Mouse (Mus musculus) cerebral cortex, adult 2 months (tissue): ENCODE data around the gene Nkd1.

ENCODE experiments used
- WGBS: fragments of 180-500 bp; shearing (Covaris S2); methylation state at CpG from one replicate; pipeline ENCODE4 v1.1.7; 2018; 5-methylcytosine and 5-hydroxymethylcytosine counted together

Gene Nkd1

DNA sequence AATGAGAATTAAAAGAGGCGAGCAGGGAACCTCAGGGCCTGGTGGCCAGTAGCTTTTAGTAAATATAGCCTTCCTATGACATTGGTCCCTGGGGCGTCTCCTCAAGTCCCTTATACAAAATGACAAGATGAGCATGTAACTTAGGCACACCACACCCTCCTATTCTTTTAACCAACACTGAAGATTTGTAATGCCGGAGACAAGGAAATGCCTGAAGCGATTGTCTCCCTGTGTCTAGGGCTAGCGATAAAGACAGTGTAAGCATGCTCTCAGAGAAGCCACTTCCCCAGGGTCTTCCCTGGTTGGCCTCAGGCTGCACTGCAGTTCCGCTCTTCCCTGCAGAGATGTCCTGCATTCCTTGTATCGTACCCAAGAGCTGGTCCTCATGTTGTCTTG, 17.8 kb downstream of the Nkd1 start:
- WGBS, result 93% methylated on average over 7 of the region's 7 CpGs

DNA sequence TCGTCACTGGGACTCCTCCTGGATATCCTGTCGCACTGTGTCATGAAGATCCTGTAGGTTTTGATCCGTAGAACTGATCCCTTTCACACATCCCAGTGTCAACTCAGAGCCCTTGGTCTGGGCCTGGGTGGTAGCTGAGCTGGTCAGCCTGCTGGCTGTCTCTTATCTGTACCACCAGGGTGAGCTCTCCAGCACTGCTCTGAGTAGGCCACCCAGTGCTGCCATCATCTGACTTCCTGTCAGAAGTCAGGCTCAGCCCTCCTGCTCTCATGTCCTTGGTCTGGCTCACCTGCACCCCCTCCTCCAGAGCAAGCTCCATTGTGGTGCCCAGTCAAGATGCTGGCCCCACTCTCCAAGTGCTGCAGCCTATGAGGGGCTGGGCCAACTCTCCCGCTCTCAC, 18.8 kb downstream of the Nkd1 start:
- WGBS, result 88% methylated on average over 4 of the region's 4 CpGs

DNA sequence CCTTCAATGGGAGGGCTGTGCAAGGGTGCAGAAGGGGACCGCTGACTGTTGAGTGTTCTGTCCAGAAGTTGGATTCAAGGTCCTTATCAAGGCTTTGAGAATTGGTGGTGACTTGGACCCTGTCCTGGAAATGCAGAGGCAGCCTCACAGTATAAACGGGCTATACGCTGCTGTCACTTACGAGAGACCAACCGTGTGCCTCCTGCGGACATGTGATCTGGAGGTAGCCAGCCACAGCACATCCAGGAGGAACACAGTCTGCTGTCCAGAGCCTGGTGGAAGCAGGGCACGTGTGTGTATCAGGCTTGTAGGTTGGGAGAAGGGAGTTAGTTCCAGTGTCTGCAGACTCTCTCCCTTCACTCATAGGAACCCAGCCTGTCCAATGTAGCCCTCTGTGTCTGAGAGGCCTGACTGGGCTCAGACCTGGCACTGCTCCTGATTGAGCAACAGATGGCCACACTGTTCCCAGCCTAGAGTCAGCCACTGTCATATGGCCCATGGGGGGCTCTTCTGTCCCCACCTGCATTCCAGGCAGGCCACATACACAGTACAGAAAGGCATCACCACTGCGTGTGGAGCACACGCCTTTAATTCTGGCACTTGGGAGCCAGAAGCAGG, 21.6 kb downstream of the Nkd1 start:
- 89% methylated on average over 9 of the region's 9 CpGs for WGBS

DNA sequence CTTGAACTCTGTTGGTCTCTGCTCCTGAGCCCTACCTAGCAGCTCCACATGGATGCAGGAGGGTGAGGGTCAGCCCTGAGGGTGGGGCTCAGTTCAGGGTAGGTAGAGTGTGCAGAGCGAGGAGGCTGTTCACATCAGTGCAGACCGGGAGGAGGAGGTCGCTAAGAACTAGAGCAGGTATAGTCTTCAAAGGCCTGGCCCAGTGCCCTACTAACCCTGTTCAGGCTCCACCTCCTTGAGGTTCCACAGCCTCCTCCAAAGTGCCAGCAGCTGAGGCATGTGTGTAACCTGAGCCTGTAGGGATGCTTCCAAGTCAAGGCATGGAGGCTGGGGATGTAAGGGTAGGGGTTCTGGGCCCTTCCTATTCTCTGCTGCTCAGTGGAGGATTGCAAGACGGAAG, 23.5 kb downstream of the Nkd1 start:
- 89% methylated on average over 4 of the region's 4 CpGs for WGBS

DNA sequence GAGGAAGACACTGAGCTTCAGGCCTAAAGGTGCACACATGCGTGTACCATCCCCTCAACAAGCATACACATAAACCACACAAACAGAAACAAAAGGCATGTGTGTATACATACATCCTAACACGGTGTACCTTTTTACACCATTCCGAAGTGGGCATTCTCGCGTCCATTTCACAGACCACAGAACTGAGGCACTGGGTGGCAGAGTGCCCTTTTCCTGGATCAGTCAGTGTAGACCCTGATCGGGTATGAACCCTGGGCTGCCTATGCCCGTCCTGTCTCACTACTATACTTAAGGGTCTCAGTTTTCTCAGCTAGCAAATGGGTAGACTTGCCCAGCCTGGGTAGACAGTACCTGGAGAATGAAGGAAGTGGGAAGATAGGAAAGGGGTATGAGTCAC, 24.3 kb downstream of the Nkd1 start:
- WGBS, result 98% methylated on average over 7 of the region's 7 CpGs

DNA sequence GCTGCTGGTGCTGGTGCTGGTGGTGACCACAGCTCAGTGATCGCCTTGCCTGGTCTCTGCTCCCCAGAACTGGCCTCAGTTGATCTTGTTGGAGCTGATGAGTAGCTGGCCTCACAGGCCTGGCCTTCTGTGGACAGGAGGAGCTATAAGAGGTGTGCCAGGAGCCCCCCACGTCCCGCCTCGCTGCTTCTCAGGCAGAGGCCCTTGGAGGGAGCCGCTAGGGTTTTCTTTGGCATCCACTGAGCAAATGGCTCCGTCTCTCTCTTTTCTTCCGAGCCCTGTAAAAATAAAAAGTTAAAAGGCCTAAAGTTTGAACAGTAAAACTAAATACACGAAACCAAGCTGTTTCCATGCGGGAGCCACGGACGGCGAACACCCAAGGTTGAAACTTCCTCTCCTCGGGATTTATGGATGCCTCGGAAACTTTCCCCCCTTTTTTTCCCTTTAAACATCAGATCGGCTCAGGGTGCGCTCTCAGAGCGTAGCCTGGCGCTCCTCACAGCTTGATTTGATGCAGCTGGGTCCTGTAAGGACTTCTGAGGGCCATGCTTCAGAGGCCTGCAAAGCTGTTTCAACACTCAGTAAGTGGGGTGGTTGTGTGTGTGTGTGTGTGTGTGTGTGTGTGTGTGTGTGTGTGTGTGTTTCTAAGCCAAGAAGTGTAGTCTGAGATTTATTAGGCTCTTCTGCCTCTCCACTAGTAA, 25.0 kb downstream of the Nkd1 start:
- 87% methylated on average over 18 of the region's 18 CpGs for WGBS

DNA sequence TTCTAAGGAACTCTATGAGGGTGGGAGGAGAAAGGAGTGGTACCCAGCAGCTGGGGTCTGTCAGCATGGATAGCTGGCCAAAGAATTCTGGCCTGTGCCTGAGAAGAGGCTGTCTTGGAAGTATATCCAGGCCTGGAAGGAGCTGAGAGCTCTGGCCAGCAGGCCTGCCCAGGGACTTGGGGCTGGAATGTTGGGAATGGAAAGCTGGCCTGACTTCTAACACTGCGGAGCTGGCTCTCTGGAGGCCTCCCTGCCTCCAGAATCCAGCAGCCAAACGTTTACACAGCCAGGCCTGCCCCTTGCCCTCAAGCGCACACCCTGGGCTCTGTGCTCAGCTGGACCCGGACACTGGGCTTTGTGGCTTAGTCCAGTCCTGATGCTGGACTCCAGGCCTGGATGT, 34.5 kb downstream of the Nkd1 start:
- WGBS, result 84% methylated on average over 4 of the region's 4 CpGs

DNA sequence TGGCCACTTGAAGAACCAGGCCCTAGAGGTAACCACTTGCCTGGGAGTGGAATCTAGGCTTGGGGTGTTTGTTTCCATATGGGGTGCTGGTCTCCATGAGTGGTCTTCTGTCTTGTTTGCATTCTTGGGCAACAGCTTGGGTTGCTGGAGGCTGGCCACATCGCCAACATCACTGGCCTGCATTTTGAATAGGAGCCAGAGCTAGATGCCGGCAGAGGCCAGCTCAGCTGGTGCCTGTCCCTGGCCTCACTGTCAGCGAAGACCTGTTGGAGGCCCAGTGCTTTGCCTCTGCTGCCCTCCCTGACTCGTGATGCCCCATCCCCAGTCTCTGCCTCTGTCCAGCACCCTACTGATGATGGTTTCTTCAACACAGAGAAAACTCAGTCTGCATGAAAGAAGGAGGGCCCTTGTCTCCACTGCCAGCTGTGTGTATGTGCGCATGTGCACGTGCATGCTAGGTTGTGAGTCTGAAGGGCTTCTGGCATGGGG, 38.9 kb downstream of the Nkd1 start:
- 65% methylated on average over 6 of the region's 6 CpGs for WGBS

DNA sequence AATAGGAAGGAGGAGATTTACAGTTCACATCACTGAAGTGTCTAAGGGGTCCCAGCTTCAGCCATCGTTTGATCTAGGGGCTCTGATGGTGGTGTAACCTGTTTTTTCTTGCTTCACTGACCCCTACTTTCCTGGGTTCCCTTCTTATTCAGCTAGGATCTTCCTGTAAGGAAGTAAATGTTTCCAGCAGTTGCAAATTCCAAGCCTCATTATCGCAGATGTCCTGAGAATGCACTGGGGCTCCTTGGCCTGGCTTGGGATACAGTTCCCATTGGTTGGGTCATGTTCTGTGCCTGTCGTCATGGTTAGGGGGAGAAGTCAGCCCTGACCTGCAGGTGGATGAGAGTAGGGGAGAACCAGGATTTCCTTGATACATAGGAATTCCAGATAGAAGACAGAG, 40.2 kb downstream of the Nkd1 start:
- 70% methylated on average over 3 of the region's 3 CpGs for WGBS

DNA sequence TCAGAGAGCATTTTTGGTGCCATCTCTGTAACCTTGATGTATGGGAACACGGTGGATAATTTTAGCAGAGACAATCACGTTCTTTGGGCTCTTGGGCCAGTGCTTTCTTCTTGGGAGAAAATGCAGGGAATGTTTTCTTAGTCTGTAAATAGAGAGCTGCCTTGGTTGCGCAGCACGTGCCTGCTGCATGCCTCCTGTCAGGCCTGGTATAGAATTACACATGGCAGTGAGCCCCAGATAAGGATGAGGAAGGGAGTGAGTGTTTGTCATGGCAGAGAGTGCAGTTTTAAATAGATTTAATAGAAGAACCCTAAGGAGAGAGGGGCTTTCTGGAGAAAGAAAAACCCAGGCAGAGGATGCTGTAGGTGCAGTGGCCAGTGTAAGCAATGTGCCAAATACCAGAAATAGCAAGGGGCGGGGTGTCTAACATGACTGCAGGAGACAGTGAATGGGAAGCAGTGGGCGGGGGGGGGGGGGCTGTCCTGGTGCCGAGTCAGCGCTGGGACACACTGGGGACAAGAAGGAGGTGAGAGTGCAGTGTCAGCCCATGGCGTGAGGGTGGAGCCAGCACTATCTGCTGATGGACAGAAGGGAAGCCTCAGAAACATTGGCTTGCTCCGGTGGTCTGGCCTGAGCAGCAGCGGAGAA, 43.2 kb downstream of the Nkd1 start:
- 52% methylated on average over 11 of the region's 11 CpGs for WGBS

DNA sequence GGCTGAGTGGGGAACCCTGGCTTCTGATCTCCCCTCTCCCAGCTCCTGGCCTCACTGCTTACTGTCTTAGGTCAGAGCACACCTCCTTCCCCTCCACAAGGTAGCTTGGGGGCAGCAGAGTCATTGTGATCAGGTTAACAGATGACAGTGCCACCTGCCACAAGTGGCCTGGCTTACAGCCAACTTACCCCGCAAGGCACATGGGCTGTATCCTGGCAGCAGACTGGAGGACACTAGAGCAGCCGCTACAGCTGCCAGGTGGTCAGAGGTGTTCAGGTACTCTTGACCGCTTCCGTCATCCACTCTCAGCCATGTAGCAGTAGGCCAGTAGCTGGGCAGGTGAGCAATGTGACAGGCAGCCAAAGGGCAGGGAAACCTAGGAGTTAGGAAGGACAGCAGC, 45.0 kb downstream of the Nkd1 start:
- WGBS, result 80% methylated on average over 4 of the region's 4 CpGs

DNA sequence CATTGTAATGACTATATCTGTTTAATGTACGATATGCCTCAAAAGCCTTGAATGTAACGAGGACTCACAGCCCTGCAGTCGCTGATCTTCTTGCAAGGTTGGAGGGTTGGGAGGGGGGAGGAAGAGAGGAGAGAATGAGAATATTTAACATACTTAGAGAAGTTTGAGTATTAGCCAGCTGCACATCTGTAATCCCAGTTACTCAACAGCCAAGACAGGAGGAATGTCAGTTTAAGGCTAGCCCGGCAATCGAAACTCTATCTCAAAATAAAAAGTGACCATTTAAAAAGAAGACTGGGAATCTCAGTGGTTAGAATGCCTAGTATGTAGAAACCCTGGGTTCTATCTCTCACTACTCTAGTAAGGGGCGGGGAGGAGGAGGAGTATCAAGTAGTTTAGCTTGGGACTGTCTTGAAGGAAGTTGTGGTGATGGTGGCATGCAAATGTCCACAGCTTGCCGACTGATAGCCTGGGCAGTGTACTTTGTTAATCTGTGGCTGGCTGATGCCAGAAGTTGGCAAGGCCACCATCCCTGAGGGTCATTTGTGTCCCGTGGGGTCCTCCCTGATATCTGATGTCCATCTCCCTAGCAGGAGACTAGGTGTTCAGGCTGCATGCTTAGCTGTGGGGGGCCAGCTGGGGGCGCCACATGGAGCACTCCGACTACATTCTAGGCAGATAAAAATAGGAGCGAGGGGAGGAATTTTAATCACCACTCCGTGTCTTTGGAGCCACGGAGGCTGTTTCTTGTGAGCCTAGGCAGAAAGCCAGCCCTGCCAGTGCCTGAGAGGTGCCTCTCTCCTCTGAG, 46.4 kb downstream of the Nkd1 start:
- 45% methylated on average over 13 of the region's 13 CpGs for WGBS

DNA sequence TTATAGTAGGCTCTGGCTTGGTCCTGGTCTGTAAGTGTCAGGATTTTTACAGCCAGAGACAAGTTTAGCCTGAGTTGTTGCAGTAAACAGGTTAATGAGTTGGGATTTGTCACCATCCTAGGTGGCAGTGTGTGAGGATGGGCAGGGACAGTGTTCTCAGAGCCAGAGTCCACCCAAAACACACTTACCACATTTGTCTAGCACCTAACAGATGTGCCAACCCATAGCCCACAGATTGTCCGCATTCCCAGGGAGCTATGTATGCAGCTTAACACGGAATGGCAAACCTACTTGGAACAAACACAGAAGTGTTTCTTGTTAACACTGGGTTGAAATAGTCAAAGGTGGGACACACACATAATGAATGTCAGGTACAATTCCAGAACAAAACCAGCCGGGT, 47.1 kb downstream of the Nkd1 start:
- WGBS, result 65% methylated on average over 3 of the region's 3 CpGs

DNA sequence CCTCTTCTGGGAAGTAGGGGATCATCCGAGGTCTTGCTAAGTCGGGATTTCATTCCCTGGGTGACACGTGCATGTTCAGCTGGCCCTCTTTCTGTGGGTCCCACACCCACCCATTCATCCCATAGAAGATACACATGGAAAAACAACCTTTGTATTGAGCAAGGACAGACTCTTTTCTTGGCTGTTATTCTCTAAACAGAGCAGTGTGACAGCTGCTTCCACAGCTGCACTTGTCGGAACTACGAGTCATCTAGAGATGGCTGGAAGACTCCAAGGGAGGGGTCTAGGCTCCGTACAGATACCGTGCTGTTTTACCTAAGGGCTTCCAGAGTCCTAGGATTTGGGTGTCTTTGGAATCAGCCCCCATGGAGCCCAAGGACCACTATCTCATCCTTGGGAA, 48.2 kb downstream of the Nkd1 start:
- 61% methylated on average over 7 of the region's 7 CpGs for WGBS

DNA sequence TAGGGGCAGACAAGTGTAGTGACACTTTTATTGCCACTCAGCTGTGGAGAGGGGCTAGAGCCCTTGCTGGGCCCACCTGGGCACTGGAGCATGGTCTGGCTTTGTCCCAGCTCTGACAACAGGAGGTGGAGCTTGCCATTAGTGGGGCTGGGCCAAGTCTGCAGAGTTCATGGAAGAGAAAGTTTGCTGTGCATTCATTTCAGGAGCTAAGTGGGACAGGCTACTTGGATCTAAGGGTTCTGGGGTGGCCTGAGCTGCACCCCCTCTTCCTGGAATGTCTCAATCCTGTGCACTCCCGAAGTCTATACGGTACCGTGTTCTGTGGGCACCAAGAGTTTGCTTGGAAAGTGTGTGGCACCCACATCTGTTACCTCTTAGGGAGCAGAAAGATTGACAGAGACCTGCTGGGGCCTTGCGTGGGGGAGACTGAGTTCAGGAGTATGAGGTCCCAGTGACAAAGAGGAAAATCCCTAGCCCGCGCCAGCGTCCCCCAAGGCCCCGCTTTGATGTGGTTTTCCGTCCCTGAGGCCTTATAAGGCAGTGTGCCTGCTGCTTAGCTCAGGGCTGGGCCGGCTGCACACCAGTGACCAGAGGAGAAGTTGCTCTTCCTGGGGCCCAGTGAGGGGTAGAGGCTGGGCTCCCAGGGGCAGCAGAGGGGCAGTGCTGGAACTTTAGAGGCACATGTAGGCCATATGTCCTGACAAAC, 49.3 kb downstream of the Nkd1 start:
- WGBS, result 80% methylated on average over 10 of the region's 10 CpGs

DNA sequence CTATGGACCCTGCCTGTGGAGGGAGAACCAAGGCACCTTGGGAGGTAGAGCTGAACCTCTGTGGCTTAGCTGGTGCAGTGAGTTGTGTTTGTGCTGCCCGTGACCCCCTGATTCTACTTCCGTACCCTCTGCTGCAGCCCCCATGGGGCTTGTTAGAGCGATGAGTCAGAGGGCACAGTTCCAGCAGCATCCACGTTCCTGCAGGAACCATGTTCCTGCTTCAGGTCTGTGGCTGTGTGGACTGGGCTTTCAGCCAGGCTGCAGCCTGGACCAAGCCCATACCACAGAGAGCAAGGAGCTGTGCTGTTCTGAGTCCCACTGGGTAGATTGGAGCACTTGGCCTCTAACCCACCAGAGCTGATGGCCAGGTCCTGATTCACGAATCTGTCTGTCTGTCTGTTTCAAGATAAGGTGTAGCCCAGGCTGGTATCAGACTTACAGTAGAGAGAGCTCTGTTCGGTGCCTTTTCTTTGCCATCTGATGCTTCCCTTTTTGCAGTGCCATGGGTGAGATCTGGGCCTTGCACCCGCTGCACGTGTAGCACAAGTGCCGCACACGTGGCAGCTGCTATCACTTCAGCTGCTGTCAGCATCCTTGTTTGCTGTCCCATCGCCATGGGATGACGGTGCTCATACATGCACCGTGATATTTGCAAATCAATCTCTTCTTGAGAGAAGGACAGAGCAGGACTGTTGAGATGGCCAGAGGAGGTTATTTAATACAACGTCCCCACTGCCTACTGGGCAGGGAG, 50.5 kb downstream of the Nkd1 start:
- 68% methylated on average over 14 of the region's 14 CpGs for WGBS

DNA sequence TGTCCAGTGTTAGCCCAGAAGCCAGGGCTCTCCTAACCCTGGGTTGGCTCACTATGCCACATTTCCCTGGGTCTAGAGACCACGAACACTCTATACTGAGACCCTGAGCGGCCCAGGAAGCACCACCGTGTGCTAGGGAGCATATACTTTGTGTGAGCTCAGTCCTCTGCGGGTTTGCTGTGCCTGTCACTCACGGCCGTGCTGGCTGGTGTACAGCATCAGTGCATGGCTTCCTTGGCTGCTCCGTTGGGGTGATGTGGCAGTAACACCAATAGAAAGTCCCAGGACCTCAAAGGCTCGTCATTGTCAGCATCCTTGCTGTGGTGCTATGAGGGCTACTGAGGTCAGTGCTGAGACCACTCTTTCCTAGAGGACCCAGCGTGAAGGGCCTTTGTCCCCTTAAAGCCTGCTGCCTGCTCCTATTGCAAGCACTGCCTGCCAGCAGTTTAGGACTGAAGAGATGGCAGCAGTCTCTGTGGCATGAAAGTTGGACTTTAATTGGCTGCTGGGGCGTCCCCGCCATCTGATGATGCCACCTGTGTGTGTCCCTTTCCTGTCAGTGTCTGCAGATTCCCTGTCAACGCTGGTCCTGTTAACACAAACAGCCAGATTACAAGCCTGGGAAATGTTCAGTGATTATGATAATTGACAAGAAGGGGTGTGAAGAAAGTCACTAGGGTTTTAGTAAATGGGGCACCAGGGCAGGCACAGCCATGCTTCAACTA, 51.2 kb downstream of the Nkd1 start:
- WGBS, result 74% methylated on average over 12 of the region's 12 CpGs

DNA sequence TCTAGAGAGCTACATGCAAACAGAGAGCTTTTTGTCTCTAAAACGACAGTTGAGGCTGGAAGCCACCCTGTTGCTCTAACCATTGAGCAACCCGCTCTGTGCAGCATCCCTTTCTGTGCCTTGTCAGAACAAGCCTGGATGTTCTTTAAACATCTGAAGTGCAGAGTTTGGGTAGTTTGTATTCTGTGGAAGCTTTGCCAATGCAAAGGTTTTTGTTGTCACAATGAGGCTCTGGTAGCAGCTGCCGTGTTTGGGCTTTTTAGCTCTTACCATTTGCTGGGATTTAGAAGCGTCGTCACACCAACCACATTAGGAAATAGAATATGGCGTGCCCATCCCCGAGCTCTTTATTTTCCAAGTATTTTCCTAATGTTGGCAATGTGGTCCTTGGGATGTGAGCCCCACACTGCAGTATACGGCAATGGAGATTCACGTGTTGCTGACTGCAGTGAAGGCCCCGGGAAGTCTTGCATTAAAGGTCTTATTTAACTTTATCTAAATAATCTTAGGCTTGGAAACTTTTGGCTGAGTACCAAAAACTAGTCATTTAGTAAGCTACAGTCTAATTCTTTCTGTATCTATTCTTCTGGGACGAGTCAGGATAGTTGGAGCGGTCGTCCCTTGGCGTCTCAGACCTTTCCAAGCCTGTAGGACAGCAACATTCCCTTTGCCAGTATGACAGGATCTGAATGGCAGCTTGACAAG, 51.9 kb downstream of the Nkd1 start:
- 65% methylated on average over 14 of the region's 14 CpGs for WGBS

DNA sequence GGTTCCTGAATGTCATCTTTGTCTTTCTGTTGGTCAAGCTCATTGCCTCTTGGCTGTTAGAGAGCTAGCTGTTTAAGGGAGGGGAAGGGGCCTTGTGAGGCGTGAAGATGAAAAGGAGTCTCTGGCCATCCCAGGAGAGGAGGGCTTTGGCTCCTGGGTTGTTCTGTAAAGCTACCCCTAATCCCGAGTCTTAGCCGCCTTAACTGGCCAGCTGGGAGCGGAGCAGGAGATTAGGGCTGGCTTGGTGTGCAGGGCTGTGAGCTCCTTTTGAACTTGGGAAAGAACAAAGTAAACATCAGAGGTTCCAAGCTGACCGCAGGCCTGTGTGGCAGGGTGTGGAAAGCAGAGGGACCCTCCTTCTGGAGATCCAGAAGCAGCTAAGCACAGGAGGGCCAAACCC, 53.8 kb downstream of the Nkd1 start:
- 82% methylated on average over 5 of the region's 5 CpGs for WGBS
